Mouse (Mus musculus): ENCODE results near the gene Etl4. TPM values are rescaled to one million over a fixed set of nuclear protein-coding genes. Genes with fewer than 3 reads are reported as not detected.
A peak's percentile ranks its signal among the peaks of the same experiment; 100 is the strongest.

Gene Etl4
- polyA plus RNA-seq, 1 experiment from 2014 or later = 2.5 TPM

DNA sequence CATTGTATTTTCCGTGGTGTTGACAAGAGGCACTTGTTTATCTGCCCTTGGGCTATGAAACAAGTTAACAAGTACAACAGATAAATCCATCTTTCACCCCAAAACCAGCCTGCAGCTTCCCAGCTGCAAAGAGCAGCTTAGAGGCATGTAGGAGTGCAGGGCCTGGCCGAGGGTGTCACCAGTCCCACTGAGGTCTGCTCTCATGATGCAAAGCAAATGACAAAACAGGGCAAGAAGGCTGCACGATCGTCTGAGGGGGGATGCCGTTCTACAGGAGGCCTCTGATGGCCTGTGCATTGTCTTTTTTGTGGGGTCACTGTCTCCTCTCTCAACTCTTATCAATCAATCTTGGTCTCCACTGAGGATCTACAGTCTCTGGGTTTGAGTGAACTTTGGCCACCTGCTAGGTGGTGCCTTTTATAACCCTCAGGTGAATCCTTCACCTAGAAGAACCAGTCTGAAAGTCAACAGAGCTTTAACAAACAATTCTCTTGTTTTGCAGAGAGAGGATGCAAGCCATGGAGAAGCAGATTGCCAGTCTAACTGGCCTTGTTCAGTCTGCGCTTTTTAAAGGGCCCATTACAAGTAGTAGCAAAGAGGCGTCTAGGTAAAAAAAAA is 849.6 kb downstream of the Etl4 start:
- H3K9ac ChIP-seq (replicated peaks; ENCODE audit: low read length) = no peak overlapping the region
- no peaks in the 10 kb centered on the region for H3K27me3 ChIP-seq (ENCODE audit: control insufficient read depth, insufficient read depth, low read length)
- H3K4me3 ChIP-seq (replicated peaks; ENCODE audit: low read depth, low read length) = no peak overlapping the region
- WGBS = 91% methylated on average over 7 of the region's 7 CpGs
- no peaks in the 10 kb centered on the region for H3K36me3 ChIP-seq (ENCODE audit: control insufficient read depth, insufficient read depth, low read length)
- H3K4me2 ChIP-seq (ENCODE audit: low read length) = no peak overlapping the region
- no peak overlapping the region for H3K27ac ChIP-seq (replicated peaks; ENCODE audit: low read depth, low read length)
- no peak for DNase-seq
- no peak for ATAC-seq (ENCODE audit: low FRiP score, low TSS enrichment)
- H3K9me3 ChIP-seq (ENCODE audit: control insufficient read depth, low read length) = no peaks in the 10 kb centered on the region
- H3K4me1 ChIP-seq (ENCODE audit: control insufficient read depth, insufficient read depth, low read length) = no peaks in the 10 kb centered on the region

DNA sequence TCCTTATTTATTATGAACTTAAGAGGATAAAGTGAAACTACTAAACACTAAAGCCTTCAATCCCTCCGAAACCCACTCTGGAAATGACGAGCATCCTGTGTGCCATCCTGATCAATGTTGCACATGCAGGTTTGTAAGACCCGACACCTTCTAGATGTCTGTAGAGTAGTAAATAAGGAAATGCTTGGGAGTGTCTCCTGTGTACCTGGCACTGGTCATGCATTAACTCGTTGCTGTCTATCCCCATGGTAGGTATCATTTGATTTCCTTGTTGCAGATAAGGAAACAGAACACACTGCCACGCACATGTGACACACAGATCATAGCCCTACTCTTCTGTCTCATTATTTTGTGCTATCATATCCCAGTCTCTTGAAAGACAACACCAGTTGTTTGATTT is 851.7 kb downstream of the Etl4 start:
- Histone ChIP-seq H3K27me3 (ENCODE audit: control insufficient read depth, insufficient read depth, low read length) (no peaks in the 10 kb centered on the region), H3K4me1 (ENCODE audit: control insufficient read depth, insufficient read depth, low read length) (no peaks in the 10 kb centered on the region), H3K9me3 (ENCODE audit: control insufficient read depth, low read length) (no peaks in the 10 kb centered on the region), H3K36me3 (ENCODE audit: control insufficient read depth, insufficient read depth, low read length) (no peaks in the 10 kb centered on the region), H3K9ac (replicated peaks; ENCODE audit: low read length) (no peak overlapping the region), H3K4me3 (replicated peaks; ENCODE audit: low read depth, low read length) (no peak overlapping the region), H3K4me2 (ENCODE audit: low read length) (no peak overlapping the region), H3K27ac (replicated peaks; ENCODE audit: low read depth, low read length) (no peak overlapping the region)
- no peak for DNase-seq
- 87% methylated on average over 5 of the region's 5 CpGs for WGBS
- no peak for ATAC-seq (ENCODE audit: low FRiP score, low TSS enrichment)

DNA sequence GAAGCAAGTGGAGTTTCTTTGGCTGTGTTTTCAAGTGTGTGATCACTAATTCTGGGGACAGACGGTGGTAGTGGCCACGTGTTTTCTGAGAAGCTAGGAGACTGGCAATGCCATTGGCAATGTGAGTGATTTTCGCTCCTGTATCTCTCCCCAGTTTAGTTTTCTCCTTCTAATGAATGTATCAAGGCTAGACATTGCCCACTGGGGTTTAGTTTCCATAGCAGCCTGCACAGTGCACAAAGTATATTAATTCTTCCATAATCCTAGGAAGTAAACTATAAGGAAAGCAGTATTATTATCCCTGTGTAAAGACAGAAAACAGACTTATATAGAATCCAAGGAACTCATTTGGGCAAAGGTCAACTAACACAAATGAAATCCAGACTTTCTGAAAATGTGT is 852.2 kb downstream of the Etl4 start:
- Histone ChIP-seq H3K4me3 (replicated peaks; ENCODE audit: low read depth, low read length) (no peak overlapping the region), H3K27ac (replicated peaks; ENCODE audit: low read depth, low read length) (no peak overlapping the region), H3K9me3 (ENCODE audit: control insufficient read depth, low read length) (no peaks in the 10 kb centered on the region), H3K36me3 (ENCODE audit: control insufficient read depth, insufficient read depth, low read length) (no peaks in the 10 kb centered on the region), H3K27me3 (ENCODE audit: control insufficient read depth, insufficient read depth, low read length) (no peaks in the 10 kb centered on the region), H3K4me1 (ENCODE audit: control insufficient read depth, insufficient read depth, low read length) (no peaks in the 10 kb centered on the region), H3K4me2 (ENCODE audit: low read length) (no peak overlapping the region), H3K9ac (replicated peaks; ENCODE audit: low read length) (no peak overlapping the region)
- DNase-seq (peak; percentile 30), ATAC-seq (ENCODE audit: low FRiP score, low TSS enrichment) (no peak)
- 78% methylated on average over 3 of the region's 3 CpGs for WGBS

DNA sequence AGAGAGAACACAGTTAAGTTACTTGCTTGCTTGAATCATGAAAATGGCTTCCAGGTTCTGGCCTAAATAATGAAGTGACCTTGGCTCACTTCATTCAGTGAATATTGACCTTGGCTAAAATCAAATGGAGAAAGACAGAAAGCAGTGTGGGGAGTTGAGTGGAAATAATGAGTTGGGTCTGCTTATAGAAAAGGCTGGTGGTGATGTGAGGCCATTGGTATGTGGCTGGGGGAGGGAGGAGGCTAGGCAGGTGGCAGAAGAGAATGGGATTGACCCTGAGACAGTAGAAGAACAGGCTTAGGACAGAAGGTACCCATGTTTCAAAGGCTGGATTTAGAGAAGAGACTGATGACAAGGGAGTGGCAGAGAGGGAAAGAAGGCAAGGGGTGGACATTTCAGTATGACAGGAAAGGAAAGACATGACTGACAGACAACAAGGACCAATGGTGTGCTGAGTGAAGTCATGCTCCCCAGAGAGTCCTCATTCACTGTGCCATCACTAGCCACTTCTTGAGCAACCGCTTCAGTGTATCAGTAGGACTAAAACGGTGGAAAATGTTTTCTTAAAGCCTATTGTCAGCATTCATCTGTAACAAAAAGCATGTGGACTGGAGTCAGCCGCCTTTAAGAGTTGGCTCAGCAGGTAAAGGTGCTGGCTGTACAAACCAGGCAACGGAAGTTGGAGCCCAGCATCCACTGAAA is 854.1 kb downstream of the Etl4 start:
- no peak overlapping the region for H3K4me2 ChIP-seq (ENCODE audit: low read length)
- WGBS = 78% methylated on average over 4 of the region's 4 CpGs

DNA sequence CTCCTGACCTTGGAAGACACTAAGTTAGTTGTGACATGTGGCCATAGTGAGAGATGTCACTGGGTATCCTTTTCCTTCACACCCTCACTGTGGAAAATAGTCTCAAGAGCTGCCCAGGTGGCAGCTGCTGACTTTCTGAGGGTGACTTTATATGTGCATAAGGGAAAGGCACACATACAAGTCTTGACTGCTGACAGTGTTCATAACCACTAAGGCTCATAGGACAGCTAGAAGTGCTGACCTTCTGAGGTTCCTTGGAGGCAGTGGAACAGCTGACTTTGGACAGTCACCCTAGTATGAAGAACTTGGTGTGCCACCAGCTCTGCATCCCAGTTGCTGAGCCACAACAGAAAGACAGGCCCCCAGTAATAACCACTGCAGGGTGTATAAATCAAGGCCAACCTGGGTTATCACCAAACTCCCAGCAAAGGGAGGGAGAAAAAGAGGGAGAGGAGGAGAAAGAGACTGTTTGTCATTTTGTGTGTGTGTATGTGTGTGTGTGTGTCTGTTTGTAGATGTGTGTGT is 855.0 kb downstream of the Etl4 start:
- no peak for DNase-seq
- no peak for ATAC-seq (ENCODE audit: low FRiP score, low TSS enrichment)
- Histone ChIP-seq H3K27ac (replicated peaks; ENCODE audit: low read depth, low read length) (no peak overlapping the region), H3K4me1 (ENCODE audit: control insufficient read depth, insufficient read depth, low read length) (no peaks in the 10 kb centered on the region), H3K4me3 (replicated peaks; ENCODE audit: low read depth, low read length) (no peak overlapping the region), H3K9me3 (ENCODE audit: control insufficient read depth, low read length) (no peaks in the 10 kb centered on the region), H3K36me3 (ENCODE audit: control insufficient read depth, insufficient read depth, low read length) (no peaks in the 10 kb centered on the region), H3K27me3 (ENCODE audit: control insufficient read depth, insufficient read depth, low read length) (no peaks in the 10 kb centered on the region), H3K4me2 (ENCODE audit: low read length) (no peak overlapping the region), H3K9ac (replicated peaks; ENCODE audit: low read length) (no peak overlapping the region)

More for the DNA sequence above, 854.1 kb downstream of the Etl4 start:
- Histone ChIP-seq H3K9me3 (ENCODE audit: control insufficient read depth, low read length) (no peaks in the 10 kb centered on the region), H3K4me1 (ENCODE audit: control insufficient read depth, insufficient read depth, low read length) (no peaks in the 10 kb centered on the region), H3K27ac (replicated peaks; ENCODE audit: low read depth, low read length) (no peak overlapping the region), H3K9ac (replicated peaks; ENCODE audit: low read length) (no peak overlapping the region), H3K36me3 (ENCODE audit: control insufficient read depth, insufficient read depth, low read length) (no peaks in the 10 kb centered on the region), H3K27me3 (ENCODE audit: control insufficient read depth, insufficient read depth, low read length) (no peaks in the 10 kb centered on the region), H3K4me3 (replicated peaks; ENCODE audit: low read depth, low read length) (no peak overlapping the region)
- ATAC-seq (ENCODE audit: low FRiP score, low TSS enrichment) = no peak
- DNase-seq = no peak

DNA sequence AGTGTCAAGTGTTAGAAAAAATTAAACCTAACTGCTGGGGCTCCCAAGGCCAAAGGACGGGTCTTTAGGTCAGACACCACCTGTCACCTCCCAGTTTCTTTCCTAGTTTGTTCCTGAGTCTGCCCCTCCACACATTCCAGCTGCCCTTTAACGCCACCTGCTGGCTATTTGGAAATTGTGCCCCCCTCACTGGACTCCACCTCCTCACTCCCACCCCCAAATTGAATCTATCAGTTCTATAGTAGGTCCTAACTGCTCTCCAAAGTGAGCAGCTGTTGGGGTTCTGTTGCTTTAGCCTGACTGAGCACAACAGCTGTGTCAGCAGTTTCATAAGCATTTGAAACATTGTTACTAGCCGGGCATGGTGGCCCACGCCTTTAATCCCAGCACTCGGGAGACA is 859.1 kb downstream of the Etl4 start:
- no peaks in the 10 kb centered on the region for H3K9me3 ChIP-seq (ENCODE audit: control insufficient read depth, low read length)
- H3K4me3 ChIP-seq (replicated peaks; ENCODE audit: low read depth, low read length) = no peak overlapping the region
- no peak overlapping the region for H3K4me2 ChIP-seq (ENCODE audit: low read length)
- H3K27me3 ChIP-seq (ENCODE audit: control insufficient read depth, insufficient read depth, low read length) = no peaks in the 10 kb centered on the region
- ATAC-seq (ENCODE audit: low FRiP score, low TSS enrichment) (no peak), DNase-seq (no peak)
- H3K4me1 ChIP-seq (ENCODE audit: control insufficient read depth, insufficient read depth, low read length) = no peaks in the 10 kb centered on the region
- H3K36me3 ChIP-seq (ENCODE audit: control insufficient read depth, insufficient read depth, low read length) = no peaks in the 10 kb centered on the region
- no peak overlapping the region for H3K9ac ChIP-seq (replicated peaks; ENCODE audit: low read length)
- H3K27ac ChIP-seq (replicated peaks; ENCODE audit: low read depth, low read length) = no peak overlapping the region
- WGBS = 74% methylated on average over 5 of the region's 5 CpGs

DNA sequence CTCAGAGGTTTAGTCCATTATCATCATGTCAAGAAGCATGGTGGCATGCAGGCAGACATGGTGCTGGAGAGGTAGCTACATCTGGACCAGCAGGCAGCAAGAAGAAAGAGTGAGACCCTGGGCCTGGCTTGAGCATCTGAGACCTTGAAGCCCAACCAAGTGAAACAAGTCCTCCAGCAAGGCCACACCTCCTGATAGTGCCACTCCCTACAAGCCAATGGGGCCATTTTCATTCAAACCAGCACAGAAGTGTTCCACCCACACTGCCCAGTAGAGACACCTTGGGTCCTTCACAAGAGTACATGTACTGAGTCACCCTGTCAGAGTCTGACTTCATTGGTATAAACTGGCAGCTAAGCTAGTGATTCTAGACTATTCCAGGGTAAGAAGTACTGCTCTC is 860.6 kb downstream of the Etl4 start:
- no peaks in the 10 kb centered on the region for H3K4me1 ChIP-seq (ENCODE audit: control insufficient read depth, insufficient read depth, low read length)
- DNase-seq = no peak

DNA sequence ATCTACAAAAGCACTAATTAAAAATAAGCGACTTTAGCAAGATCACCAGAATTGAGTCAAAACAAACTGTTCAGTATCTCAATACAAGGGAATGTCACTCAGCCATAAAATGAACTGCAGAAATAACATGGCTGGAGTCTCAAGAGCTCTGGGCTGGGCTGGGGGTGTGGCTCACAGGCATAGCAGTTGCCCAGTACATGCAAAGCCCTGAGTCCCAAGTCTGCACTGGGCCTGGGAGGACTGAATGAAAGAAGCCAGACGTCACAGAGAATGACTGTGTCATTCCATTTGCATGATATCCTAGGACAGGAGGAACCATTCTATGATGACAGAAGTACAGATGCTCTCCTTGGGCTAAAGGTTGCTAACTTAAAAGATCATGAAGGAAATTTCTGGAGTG is 864.9 kb downstream of the Etl4 start:
- ATAC-seq (ENCODE audit: low FRiP score, low TSS enrichment) (no peak), DNase-seq (no peak)
- H3K4me1 ChIP-seq (ENCODE audit: control insufficient read depth, insufficient read depth, low read length) = no peaks in the 10 kb centered on the region
- WGBS = 81% methylated on average over 2 of the region's 2 CpGs
- H3K4me3 ChIP-seq (replicated peaks; ENCODE audit: low read depth, low read length) = no peak overlapping the region
- H3K27me3 ChIP-seq (ENCODE audit: control insufficient read depth, insufficient read depth, low read length) = no peaks in the 10 kb centered on the region
- H3K9me3 ChIP-seq (ENCODE audit: control insufficient read depth, low read length) = no peaks in the 10 kb centered on the region
- H3K4me2 ChIP-seq (ENCODE audit: low read length) = no peak overlapping the region
- no peak overlapping the region for H3K9ac ChIP-seq (replicated peaks; ENCODE audit: low read length)
- no peak overlapping the region for H3K27ac ChIP-seq (replicated peaks; ENCODE audit: low read depth, low read length)
- H3K36me3 ChIP-seq (ENCODE audit: control insufficient read depth, insufficient read depth, low read length) = no peaks in the 10 kb centered on the region

More for the DNA sequence above, 860.6 kb downstream of the Etl4 start:
- Histone ChIP-seq H3K9me3 (ENCODE audit: control insufficient read depth, low read length) (no peaks in the 10 kb centered on the region), H3K36me3 (ENCODE audit: control insufficient read depth, insufficient read depth, low read length) (no peaks in the 10 kb centered on the region), H3K4me3 (replicated peaks; ENCODE audit: low read depth, low read length) (no peak overlapping the region), H3K27me3 (ENCODE audit: control insufficient read depth, insufficient read depth, low read length) (no peaks in the 10 kb centered on the region), H3K9ac (replicated peaks; ENCODE audit: low read length) (no peak overlapping the region), H3K4me2 (ENCODE audit: low read length) (no peak overlapping the region), H3K27ac (replicated peaks; ENCODE audit: low read depth, low read length) (no peak overlapping the region)
- ATAC-seq (ENCODE audit: low FRiP score, low TSS enrichment) = no peak

DNA sequence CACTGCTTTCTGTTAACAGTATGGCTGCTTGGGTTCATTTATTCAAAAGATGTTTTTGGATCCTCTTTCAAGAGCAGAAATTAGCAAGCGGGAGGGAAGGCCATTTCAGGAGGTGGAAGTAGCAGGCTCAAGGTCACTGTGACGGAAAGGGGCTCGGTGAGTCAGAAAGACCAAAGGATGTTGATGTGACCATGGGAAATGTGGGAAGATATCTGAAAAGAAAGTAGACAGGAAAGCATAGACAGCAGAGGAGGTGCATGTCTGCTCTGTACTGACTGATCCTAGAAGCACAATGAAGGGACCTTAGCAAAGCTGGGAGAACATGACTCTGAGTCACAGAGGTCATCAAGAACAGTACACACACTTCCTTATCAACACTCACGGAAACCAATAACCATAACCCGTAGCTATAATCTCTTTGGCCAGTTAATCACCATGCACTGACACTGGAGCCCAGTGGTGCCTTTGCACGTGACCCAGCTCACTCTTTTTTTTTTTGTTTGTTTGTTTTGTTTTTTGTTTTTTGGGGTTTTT is 866.7 kb downstream of the Etl4 start:
- no peak for ATAC-seq (ENCODE audit: low FRiP score, low TSS enrichment)
- no peaks in the 10 kb centered on the region for H3K9me3 ChIP-seq (ENCODE audit: control insufficient read depth, low read length)
- H3K36me3 ChIP-seq (ENCODE audit: control insufficient read depth, insufficient read depth, low read length) = no peaks in the 10 kb centered on the region
- H3K4me2 ChIP-seq (ENCODE audit: low read length) = no peak overlapping the region
- no peak overlapping the region for H3K27ac ChIP-seq (replicated peaks; ENCODE audit: low read depth, low read length)
- no peak overlapping the region for H3K4me3 ChIP-seq (replicated peaks; ENCODE audit: low read depth, low read length)
- H3K9ac ChIP-seq (replicated peaks; ENCODE audit: low read length) = no peak overlapping the region
- 96% methylated on average over 6 of the region's 6 CpGs for WGBS
- no peaks in the 10 kb centered on the region for H3K27me3 ChIP-seq (ENCODE audit: control insufficient read depth, insufficient read depth, low read length)
- no peaks in the 10 kb centered on the region for H3K4me1 ChIP-seq (ENCODE audit: control insufficient read depth, insufficient read depth, low read length)
- DNase-seq = no peak

Data from midbrain, embryonic 14.5 days (tissue).